Mouse (Mus musculus): ENCODE data around the gene Entpd1.

- TF ChIP-seq CTCF (IDR thresholded peaks at IDR 0.05; ENCODE audit: insufficient read depth, low read length) (no peak), POLR2A (IDR thresholded peaks at IDR 0.05; ENCODE audit: borderline replicate concordance, extremely low read depth, low read depth, low read length) (peak; percentile 35; the same call in 1 of the 2 replicates)
These were observed 48.9 kb downstream of the Entpd1 start for GRCm38 (mm10) chr19:40661108-40661507.
